Mouse (Mus musculus): ENCODE results near the gene Ppp1r27. TPM values are rescaled to one million over a fixed set of nuclear protein-coding genes. Genes with fewer than 3 reads are reported as not detected.

Gene Ppp1r27
- under 1 TPM; 0.25 to 0.63 TPM for polyA plus RNA-seq (2012; fragmentation: generic; extraction: Trizol)

DNA sequence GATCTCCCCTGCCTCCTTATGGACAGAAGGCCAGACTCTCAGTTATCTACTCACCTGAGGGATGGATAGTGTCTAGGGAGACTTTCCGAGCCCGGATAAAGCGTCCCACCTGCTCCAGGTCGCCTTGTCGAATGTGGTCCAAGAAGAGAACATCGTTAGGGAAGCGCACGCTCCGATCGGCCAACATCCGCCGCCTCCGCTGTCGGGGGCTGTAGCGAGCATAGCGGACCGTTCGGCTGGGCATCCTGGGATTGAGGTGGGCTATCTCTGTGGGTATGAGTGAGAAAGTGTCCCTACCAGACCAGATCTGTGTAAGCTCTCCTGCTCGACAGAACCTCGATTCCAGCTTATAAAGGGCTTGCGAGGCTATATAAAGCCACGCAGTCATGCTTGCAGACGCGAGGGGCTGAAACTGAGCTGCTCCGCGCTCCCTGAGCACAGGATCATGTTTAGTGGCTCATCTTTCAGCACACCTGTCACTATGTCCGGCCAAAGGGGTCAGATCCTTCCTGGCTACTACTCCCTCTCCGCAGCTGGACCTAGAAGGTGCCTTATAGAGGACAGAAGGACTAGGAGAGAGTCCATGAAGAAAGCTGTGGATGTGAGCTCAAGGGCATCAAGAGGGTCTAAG is at the start of gene Ppp1r27:
Ppp1r27 (minus strand) TSS at position 323 of the 631 bp plus-strand sequence.

DNA sequence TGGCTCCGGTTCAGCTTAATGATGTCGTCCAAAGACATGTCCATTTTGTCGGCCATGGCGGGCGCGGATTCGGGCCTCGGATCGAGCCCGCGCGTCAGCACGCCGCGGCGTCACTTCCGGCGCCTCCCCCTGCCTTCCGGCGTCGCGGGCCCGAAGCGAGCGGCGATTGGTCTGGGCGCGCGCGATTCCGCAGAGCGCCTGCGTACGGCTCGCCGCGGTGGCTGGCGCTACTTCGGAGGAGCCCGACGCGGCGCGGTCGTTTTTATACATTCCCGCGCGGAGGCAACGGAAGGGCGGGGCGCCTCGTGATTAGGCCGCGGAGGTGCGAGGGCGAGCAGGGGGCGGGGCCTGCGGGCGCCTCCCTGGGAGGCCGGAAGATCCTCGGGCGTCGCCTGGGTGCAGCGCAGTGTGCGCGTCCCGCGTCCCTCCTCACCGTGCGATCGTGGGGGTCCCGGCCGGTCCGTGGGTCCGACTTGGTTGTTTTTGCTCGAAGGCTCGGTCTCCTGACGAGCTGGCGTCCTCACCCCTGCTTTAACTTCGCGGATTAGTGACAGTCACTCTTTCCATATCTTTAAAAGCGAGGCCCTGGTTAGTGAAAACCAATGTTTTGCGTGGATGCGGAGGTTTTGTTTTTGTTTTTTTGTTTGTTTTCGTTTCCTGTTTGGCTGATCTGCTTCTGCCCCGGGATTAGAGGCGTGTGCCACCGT is 47.5 kb upstream of the Ppp1r27 start, which contains the start of the genes Alyref and Anapc11:
Alyref (minus strand) TSS at position 83 of the 707 bp plus-strand sequence.
Anapc11 (plus strand) TSS at position 139 of the 707 bp plus-strand sequence.

DNA sequence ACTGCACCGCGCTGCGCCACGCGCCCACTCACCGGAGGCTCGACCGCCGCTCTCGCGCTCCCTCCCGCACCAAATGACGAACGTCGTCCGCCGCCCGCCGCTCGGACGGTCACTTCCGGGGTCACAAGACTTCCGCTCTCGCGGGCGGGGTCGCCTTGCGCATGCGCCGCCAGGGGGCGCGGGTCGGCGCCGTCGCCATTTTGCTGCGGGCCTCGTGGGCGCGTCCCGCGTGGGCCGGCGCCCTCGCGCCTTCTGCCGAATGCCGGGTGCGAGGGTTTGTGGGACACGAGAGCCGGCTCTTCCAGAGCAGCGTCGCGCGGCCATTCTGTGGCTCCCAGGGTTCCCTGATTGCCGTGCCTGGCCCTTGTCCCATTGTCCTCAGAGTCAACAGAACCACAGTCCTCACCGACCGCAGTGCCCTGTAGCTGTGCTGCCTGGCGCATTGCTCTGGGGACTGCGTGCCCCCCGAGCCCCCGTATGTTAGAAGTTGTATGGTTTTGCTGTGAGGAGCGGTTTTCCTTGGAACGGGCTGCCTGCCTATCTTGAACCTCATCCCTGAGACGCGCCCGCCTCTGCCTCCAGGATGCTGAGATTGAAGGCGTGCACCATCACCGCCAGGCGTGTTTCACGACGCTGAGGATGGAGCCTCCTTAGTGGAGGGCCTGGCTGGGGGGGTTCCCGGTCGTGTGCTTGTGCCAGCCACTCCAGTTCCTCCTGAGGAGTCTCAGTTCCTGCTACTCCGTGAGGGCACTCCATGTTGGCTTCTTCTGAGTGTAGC is 30.7 kb upstream of the Ppp1r27 start, which contains the start of gene Arhgdia:
Arhgdia (minus strand) TSS at position 135 of the 778 bp plus-strand sequence.

DNA sequence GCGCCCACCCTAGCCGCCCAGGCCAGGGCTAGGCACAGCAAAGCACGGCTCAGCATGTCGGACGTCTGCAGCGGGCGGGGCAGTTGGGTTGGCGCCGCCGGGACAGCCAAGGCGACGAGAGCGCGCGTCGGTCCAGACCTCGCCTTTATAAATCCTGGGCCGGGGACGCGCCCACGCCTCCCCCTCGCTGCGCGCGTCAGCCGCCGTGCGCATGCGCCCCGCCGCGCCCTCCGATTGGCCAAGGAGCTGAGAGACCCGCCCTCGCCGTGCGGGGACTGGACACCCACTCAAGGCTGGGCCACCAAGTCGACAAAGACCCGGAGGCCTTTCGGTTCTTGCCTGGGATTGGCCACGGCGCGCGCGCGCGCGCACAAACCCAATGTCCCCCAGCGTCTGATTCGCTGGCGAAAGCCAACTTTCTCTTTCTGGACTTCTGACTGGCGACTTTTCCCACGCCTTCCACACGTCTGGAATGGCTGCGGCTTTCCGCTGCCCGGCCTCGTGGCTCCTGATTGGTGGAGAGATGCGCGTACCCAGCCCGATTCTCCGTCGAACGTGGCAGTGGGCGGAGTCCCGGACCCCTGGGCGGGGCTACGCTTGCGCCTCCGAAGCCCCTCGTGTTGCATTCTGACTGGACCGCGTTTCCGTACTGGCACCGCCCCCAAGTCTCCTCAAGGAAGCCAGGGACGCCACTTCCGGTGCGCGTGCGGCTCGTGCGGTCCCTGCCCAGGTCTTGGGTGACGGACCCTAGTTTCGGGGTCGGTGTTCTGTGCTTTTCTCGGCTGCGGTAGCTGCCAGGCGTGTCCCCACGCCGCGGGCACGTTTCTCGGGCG is 22.0 kb upstream of the Ppp1r27 start, which contains the start of gene P4hb:
P4hb (minus strand) TSS at position 502 of the 833 bp plus-strand sequence.

DNA sequence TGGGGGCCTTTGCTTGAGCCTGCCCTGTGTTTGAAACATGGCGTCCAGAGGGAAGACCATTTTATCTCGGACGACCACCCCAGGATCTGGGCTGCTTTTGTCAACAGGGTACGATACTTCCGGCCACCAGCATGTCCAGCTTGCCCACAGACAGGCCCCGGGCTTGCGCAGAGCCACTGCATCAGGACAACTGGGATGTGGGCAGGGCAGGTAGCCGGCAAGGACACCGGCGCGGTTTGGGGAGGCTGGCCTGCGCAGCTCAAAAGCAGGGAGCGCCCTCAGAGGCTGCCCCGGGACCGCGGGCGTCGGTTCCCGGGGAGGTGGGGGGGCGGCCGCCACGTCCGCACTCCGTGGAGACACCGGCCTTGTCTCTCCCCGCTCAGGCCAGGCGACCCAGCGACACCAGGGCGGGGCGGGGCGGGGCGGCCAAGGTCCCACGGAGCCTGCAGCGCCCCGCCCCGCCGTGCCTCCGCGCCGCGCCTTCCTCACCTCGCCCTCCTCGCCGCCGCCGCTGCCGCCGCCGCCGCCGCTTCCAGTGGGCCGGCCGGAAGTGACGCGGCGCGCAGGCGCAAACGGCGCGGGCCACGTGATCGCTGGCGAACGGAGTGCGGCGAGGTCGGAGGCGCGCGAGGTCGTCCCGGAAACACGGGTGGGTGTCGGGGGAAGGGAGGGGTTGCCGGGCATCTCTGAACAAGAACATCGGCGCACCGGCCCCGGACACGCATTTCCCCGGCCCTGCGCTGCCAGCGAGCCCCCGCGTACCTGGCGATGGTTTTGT is 1.6 kb downstream of the Ppp1r27 start, which contains the start of gene Mcrip1:
Mcrip1 (minus strand) TSS at position 560 of the 778 bp plus-strand sequence.

DNA sequence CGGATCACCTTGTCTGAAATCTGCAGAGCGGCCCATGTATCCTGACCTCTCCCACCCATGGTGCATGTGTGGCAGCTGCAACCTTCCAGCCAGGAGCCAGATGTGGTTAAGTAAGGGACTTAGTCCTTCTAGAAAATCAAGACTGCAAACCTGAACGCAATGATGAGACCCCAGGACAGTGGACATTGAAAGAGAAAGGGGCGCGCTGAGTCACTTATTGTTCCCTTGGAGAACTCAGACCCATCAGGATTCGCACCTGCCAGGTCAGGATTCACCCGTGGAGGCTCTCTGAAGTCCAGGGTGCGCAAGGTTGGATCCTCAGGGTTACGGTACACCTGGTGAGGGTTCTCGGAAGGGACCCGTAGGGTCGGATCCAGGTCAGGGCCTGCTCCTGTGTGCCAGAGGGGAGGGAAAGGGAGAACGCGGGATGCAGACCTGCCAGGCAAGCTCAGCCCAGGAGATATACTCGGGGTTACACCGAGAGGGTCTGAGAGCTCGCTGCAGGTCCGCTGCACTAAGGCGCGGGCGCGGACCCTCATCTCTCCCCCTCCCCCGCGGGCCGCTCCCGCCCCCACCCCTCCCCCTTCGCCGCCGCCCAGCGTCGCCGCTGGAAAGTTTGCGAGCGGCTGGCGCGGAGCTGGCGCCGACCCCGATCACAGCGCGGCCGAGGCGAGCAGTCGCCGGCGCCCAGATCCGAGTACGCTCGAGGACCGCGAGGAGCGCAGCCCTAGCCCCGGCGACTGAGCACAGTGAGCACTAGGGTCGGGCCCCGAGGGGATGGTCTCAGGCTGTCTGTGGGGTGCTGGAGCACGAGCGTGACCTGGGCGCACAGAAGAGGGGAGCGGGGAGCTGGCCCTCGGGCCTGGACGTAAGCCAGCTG is 20.6 kb downstream of the Ppp1r27 start, which contains the start of gene Gcgr:
Gcgr (plus strand) TSS at position 615 of the 880 bp plus-strand sequence.

Other genes starting within 250 kb of the Ppp1r27 start
- gene Actg1, start 202.6 kb downstream of the Ppp1r27 start, polyA plus RNA-seq (2012; fragmentation: generic; extraction: Trizol): 1,000 to 10,000 TPM; 3,031 to 5,204 TPM
- gene Fscn2, start 189.6 kb downstream of the Ppp1r27 start, polyA plus RNA-seq (2012; fragmentation: generic; extraction: Trizol): under 1 TPM; 0.45 to 0.54 TPM
- 10 to 100 TPM; 28.8 to 30.5 TPM for gene Faap100, start 172.4 kb downstream of the Ppp1r27 start, polyA plus RNA-seq (2012; fragmentation: generic; extraction: Trizol)
- 10 to 100 TPM; 34.7 to 46.1 TPM for gene Nploc4, start 113.4 kb downstream of the Ppp1r27 start, polyA plus RNA-seq (2012; fragmentation: generic; extraction: Trizol)
- gene Tspan10, start 108.5 kb downstream of the Ppp1r27 start, polyA plus RNA-seq (2012; fragmentation: generic; extraction: Trizol): under 1 TPM in 1 of 2 experiments, not detected in 1; 0.02 TPM
- gene Pde6g, start 97.6 kb downstream of the Ppp1r27 start, polyA plus RNA-seq (2012; fragmentation: generic; extraction: Trizol): 1 to 10 TPM in 1 of 2 experiments, under 1 TPM in 1; 0.06 to 1.0 TPM
- 10 to 100 TPM; 18.6 to 34.7 TPM for gene Oxld1, start 93.1 kb downstream of the Ppp1r27 start, polyA plus RNA-seq (2012; fragmentation: generic; extraction: Trizol)
- 10 to 100 TPM in 1 of 2 experiments, 1 to 10 TPM in 1; 7.9 to 22.4 TPM for gene Ccdc137, start 93.0 kb downstream of the Ppp1r27 start, polyA plus RNA-seq (2012; fragmentation: generic; extraction: Trizol)
- 10 to 100 TPM; 29.8 to 44.2 TPM for gene Arl16, start 83.5 kb downstream of the Ppp1r27 start, polyA plus RNA-seq (2012; fragmentation: generic; extraction: Trizol)
- gene Mrpl12, start 66.5 kb downstream of the Ppp1r27 start, polyA plus RNA-seq (2012; fragmentation: generic; extraction: Trizol): 100 to 1,000 TPM; 146 to 509 TPM
- 100 to 1,000 TPM; 118 to 126 TPM for gene Slc25a10, start 59.3 kb downstream of the Ppp1r27 start, polyA plus RNA-seq (2012; fragmentation: generic; extraction: Trizol)
- gene Gcgr, start 20.4 kb downstream of the Ppp1r27 start, polyA plus RNA-seq (2012; fragmentation: generic; extraction: Trizol): under 1 TPM in 1 of 2 experiments, not detected in 1; 0.08 TPM
- gene Mcrip1, start 1.4 kb downstream of the Ppp1r27 start, polyA plus RNA-seq (2012; fragmentation: generic; extraction: Trizol): 100 to 1,000 TPM; 245 to 382 TPM
- 1,000 to 10,000 TPM in 1 of 2 experiments, 100 to 1,000 TPM in 1; 703 to 1,073 TPM for gene P4hb, start 22.1 kb upstream of the Ppp1r27 start, polyA plus RNA-seq (2012; fragmentation: generic; extraction: Trizol)
- 1,000 to 10,000 TPM; 1,146 to 2,128 TPM for gene Arhgdia, start 30.5 kb upstream of the Ppp1r27 start, polyA plus RNA-seq (2012; fragmentation: generic; extraction: Trizol)
- gene Alyref, start 47.2 kb upstream of the Ppp1r27 start, polyA plus RNA-seq (2012; fragmentation: generic; extraction: Trizol): 100 to 1,000 TPM; 130 to 156 TPM
- 100 to 1,000 TPM; 274 to 500 TPM for gene Anapc11, start 47.3 kb upstream of the Ppp1r27 start, polyA plus RNA-seq (2012; fragmentation: generic; extraction: Trizol)
- 1 to 10 TPM in 1 of 2 experiments, under 1 TPM in 1; 0.29 to 1.2 TPM for gene Npb, start 57.3 kb upstream of the Ppp1r27 start, polyA plus RNA-seq (2012; fragmentation: generic; extraction: Trizol)
- gene Pcyt2, start 66.8 kb upstream of the Ppp1r27 start, polyA plus RNA-seq (2012; fragmentation: generic; extraction: Trizol): 10 to 100 TPM; 34.5 to 72.4 TPM
- gene Sirt7, start 74.1 kb upstream of the Ppp1r27 start, polyA plus RNA-seq (2012; fragmentation: generic; extraction: Trizol): 10 to 100 TPM; 18.6 to 29.5 TPM
- 10 to 100 TPM; 11.2 to 27.5 TPM for gene Mafg, start 82.5 kb upstream of the Ppp1r27 start, polyA plus RNA-seq (2012; fragmentation: generic; extraction: Trizol)
- 10 to 100 TPM; 15.8 to 35.0 TPM for gene Pycr1, start 92.6 kb upstream of the Ppp1r27 start, polyA plus RNA-seq (2012; fragmentation: generic; extraction: Trizol)
- not detected for gene Myadml2, start 97.0 kb upstream of the Ppp1r27 start, polyA plus RNA-seq (2012; fragmentation: generic; extraction: Trizol)
- 1 to 10 TPM; 5.1 to 6.4 TPM for gene Notum, start 110.0 kb upstream of the Ppp1r27 start, polyA plus RNA-seq (2012; fragmentation: generic; extraction: Trizol)
- 100 to 1,000 TPM; 116 to 219 TPM for gene Aspscr1, start 121.8 kb upstream of the Ppp1r27 start, polyA plus RNA-seq (2012; fragmentation: generic; extraction: Trizol)
- gene Cenpx, start 162.6 kb upstream of the Ppp1r27 start, polyA plus RNA-seq (2012; fragmentation: generic; extraction: Trizol): 100 to 1,000 TPM in 1 of 2 experiments, 10 to 100 TPM in 1; 82.4 to 151 TPM
- gene Lrrc45, start 162.8 kb upstream of the Ppp1r27 start, polyA plus RNA-seq (2012; fragmentation: generic; extraction: Trizol): 10 to 100 TPM; 13.4 to 31.9 TPM
- gene Rac3, start 170.3 kb upstream of the Ppp1r27 start, polyA plus RNA-seq (2012; fragmentation: generic; extraction: Trizol): 10 to 100 TPM in 1 of 2 experiments, under 1 TPM in 1; 0.85 to 12.5 TPM
- gene Dcxr, start 176.1 kb upstream of the Ppp1r27 start, polyA plus RNA-seq (2012; fragmentation: generic; extraction: Trizol): 100 to 1,000 TPM; 170 to 223 TPM
- gene Cbr2, start 181.0 kb upstream of the Ppp1r27 start, polyA plus RNA-seq (2012; fragmentation: generic; extraction: Trizol): 1,000 to 10,000 TPM in 1 of 2 experiments, 100 to 1,000 TPM in 1; 150 to 1,096 TPM
- gene Hmga1b, start 211.7 kb upstream of the Ppp1r27 start, polyA plus RNA-seq (2012; fragmentation: generic; extraction: Trizol): 1,000 to 10,000 TPM in 1 of 2 experiments, 10 to 100 TPM in 1; 83.4 to 2,207 TPM
- gene Rfng, start 233.1 kb upstream of the Ppp1r27 start, polyA plus RNA-seq (2012; fragmentation: generic; extraction: Trizol): 10 to 100 TPM; 36.7 to 58.4 TPM
- gene Gps1, start 233.1 kb upstream of the Ppp1r27 start, polyA plus RNA-seq (2012; fragmentation: generic; extraction: Trizol): 100 to 1,000 TPM; 221 to 278 TPM
- 10 to 100 TPM; 56.8 to 85.8 TPM for gene Dus1l, start 245.3 kb upstream of the Ppp1r27 start, polyA plus RNA-seq (2012; fragmentation: generic; extraction: Trizol)

Measured in C3H10T1/2 (cell line).